Mouse (Mus musculus) mesoderm, embryonic 11.5 days (tissue): ENCODE data around the gene Tbata.

Experiments
- DNase-seq: peaks from one replicate; pipeline ENCODE4 v3.0.0-alpha.2; 2012; ENCODE audit warnings: low read depth, low spot score

Gene Tbata

GRCm38 (mm10) chr10:61162366-61162765 lies 9.4 kb upstream of the Tbata start:
- DNase-seq: no peak

DNA sequence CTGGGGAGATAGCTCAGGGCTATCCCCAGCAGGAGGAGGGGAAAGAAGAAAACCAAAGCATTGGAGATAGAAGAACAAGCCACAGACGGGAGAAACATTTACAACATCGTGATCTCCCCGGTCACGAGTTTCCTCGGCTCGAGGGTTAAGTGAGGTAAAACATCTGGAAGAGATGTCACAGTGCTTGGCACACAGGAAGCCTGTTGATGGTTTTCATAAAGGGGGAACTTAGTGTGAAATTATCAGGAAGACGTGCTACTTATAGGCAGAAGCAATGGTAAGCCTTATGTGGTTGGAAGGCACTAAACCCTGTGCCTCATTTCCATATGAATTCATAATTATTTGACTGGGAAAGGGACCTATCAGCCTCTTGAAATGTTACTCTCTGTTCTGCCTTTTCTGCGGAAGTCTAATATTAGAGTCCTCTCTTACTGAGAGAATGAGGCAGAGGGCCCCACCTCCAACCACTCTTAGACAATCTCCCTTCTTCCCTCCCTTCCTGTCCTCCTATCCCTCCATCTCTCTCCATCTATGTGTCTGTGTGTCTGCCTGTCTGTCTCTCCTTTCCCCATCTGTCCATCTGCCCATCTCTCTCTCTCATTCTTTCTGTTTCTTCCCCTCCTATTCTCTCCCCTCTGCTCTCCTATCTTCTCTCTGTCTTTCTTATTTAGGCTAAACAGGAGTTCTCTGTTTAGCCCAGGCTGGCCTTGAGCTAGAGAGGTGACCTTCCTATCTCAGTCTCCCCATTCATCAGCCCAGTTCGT lies 4.2 kb upstream of the Tbata start:
- DNase-seq: no peak

GRCm38 (mm10) chr10:61168393-61168792 lies 3.4 kb upstream of the Tbata start:
- DNase-seq: no peak

- no peak for DNase-seq
Measured at GRCm38 (mm10) chr10:61172496-61172895, 742 bp downstream of the Tbata start.

DNA sequence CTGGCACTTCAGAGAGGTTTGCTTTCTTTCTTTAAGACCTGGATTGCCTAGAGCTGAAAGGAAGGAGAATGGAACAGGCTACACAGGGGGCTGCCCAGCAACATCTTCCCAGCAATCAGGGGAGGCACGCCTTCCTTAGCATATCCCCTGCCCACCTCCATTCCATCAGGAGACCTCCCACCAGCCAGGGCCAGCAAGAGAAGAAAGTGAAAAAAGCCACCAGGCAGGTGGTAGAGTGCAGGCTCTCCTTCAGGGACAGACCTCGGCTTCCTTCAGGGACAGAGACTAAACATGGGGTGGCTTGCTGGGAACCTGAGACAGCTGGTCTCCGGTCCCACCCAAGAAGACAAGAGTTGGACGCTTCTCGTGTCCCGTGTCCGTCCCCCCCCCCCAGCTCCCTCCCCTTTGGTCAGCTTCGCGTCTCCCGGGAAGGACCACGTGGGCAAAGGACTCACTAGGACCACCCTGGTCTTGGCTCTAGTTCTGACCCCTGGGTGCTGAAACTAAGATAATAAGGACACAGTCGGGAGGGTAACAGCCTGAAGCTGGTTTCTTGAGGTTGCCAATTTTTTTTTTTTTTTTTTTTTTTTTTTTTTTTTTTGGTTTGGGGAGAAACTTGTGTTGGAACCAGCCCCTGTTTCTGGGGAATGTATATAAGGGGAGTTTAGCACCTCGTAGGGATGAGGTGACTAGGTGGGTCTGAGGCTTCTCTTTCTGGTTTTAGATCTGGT lies 3.1 kb downstream of the Tbata start:
- no peak for DNase-seq

DNA sequence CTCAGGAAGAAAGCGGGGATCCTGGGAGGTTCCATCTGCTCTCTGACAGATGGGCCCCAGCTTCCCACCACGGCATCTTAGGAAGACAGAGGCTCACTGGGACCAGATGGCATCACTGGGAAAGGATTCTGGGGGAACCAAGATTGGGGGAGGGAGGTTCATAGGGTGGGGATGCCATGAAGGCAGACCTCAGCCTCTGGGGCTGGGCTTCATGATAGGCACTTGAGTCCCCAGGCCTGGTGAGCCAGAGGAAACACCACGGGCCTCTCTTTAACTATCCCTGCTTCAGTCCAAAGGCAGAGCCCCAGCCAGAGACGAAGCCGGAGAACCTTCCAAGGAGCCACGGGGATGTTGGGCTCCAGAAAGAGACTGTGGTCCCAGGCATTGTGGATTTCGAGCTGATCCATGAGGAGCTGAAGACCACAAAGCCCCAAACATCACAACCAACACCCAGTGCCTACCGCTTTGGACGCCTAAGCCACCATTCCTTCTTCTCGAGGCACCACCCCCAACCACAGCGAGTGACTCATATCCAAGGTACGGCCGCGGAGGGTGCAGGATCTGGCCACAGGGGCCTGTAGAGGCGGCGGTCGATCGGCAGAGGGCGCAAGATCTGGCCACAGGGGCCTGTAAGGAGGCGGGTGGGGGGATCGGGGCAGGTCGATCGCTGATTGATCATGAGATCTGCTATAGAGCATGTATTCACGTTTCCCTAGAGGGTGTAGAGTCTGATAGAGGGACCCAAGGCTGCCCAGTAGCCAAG lies 3.9 kb downstream of the Tbata start:
- DNase-seq: peak; percentile 58

- DNase-seq: no peak
Measured at GRCm38 (mm10) chr10:61176221-61176790, 4.6 kb downstream of the Tbata start.

- DNase-seq: no peak
Measured at GRCm38 (mm10) chr10:61177751-61178150, 6.0 kb downstream of the Tbata start.

DNA sequence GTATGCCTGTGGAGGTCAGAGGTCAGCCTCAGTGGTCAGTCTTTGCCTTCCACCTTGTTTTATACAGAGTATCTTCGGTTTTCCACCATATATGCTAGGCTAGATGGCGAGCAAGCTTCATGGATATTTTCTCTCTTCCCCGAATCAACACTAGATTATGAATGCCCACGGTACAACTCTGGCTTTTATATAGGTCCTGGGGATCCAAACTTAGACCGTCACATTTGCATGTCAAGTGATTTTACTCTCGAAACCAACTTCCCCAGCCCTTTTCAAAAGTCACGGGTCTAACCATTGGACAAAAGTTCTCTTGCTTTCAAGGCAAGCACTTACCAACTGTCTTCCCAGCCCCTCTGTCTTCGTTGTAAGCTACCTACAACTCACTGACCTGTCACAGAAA lies 6.9 kb downstream of the Tbata start:
- no peak for DNase-seq

DNA sequence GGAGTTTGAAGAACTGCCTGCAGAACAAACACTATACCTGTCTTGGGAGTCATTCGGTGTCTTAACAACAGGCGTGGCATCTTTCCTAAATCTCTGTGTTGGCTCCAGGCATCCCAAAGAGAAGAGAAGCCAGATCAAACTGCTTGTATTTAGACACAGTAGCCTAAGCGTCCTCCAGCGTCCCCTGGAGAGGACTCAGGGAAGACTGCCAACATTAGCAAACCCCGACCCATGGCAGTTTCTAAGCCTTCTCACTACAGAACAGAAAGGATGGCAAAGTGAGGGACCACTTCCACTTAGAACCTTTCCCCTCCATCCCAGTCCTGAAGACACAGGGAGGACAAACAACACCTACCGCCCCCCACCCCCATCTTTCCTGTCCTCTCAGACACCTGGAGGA lies 8.2 kb downstream of the Tbata start:
- DNase-seq: no peak

DNA sequence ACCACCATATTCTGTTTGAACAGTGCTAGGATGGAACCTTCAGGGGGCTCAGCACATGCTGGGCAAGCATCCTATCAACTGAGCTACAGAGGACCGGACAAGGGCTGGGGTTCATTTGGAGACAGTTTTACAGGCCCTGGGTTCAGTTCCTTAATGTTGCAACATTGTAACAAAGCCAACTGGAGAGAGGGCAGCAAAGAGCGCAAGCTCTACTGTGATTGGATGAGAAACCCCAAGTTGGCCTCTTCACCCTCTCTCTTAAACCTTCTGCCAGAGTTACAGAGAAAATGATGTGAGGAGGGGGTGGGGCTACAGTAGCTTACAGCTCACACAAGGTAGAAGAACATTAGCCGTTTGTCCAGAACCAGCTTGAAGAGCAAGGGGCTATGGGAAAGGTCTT lies 15.2 kb downstream of the Tbata start:
- DNase-seq: no peak

DNA sequence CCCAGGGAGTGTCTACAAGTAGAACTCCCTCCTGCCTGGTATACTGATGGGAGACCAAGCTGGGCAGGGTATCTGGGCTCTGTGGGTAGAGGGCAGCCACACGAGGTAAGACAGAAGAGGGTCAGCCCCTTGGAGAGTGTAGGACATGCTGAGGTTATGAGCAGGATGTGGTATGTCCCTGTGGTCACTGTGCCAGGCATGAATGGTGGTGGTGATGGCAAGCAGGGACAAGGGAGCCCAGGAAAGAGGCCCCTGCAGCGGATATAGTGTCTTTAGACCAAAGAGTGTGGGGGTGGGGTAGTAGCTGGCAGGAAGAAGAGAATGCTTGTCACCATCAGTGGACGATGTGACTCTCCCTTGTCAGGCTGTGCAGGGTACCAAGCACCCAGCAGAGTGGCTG lies 16.3 kb downstream of the Tbata start:
- no peak for DNase-seq

- no peak for DNase-seq
Measured at GRCm38 (mm10) chr10:61194611-61195010, 22.9 kb downstream of the Tbata start.

GRCm38 (mm10) chr10:61195216-61195615 lies 23.5 kb downstream of the Tbata start:
- DNase-seq: no peak

DNA sequence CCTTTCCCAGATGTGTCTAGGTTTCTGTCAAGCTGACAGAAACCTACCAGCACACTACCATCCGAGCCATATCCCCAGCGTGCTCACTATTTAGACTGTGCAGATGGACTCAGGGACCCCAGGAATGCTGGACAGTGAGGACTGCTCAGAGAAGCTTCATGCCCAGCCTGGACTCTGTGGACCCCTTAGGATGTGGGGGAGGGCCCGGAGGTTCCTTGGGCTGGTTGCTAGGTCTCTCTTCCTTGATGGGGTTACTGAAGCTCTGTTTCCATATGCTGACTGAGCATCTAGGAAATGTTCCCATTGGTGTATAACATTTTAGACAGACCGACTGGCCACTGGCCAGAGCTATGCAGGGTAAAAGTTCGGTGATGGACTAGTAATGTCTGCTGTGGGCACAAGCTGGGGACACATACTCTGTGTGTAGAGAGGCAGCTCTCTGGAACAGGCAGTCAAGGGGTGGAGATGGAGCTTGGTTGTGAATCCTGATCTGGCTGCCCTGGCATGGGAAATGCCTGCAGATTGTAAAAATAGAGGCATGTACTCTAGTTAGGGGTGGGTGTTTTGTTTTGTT lies 24.1 kb downstream of the Tbata start:
- no peak for DNase-seq

- DNase-seq: peak; percentile 93
Measured at GRCm38 (mm10) chr10:61199566-61200213, 27.9 kb downstream of the Tbata start.

- no peak for DNase-seq
Measured at GRCm38 (mm10) chr10:61200232-61200820, 28.6 kb downstream of the Tbata start.

DNA sequence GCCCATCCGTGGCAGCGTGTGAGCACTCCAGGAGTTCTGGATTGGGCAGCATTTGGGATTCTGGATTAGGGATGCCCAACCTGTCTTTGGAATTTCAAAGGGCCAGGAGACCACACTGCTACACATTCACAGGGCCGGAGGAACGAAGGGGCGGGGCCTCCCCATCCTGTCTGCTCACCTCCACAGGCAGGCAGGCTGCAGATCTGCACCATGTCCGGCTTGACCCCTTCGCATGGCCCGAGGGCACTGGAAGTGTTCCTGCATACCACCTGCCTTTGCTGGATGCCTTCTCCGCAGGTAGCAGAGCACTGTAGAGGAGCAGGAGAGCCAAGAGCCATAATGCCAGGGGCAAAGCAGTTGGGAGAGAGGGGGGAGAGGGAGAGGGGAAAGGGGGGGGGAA lies 29.2 kb downstream of the Tbata start:
- DNase-seq: no peak

GRCm38 (mm10) chr10:61201596-61202318 lies 30.0 kb downstream of the Tbata start:
- DNase-seq: no peak

- DNase-seq: no peak
Measured at GRCm38 (mm10) chr10:61203930-61204329, 32.2 kb downstream of the Tbata start.
